Mouse (Mus musculus) liver, adult 2 months (tissue): ENCODE results near the gene Rpf2.

Source experiments
- CTCF ChIP-seq: fragments of 200-500 bp; IDR thresholded peaks from 2 replicates; pipeline ENCODE4 v1.5.1; 2011; ENCODE audit warnings: low read depth, low read length, control low read depth
- POLR2A ChIP-seq: fragments of 200-500 bp; IDR thresholded peaks from 2 replicates; pipeline ENCODE4 v1.6.1; 2011; ENCODE audit warnings: low read length, control low read depth; ENCODE audit not compliant: insufficient read depth; ENCODE audit errors: extremely low read depth

DNA sequence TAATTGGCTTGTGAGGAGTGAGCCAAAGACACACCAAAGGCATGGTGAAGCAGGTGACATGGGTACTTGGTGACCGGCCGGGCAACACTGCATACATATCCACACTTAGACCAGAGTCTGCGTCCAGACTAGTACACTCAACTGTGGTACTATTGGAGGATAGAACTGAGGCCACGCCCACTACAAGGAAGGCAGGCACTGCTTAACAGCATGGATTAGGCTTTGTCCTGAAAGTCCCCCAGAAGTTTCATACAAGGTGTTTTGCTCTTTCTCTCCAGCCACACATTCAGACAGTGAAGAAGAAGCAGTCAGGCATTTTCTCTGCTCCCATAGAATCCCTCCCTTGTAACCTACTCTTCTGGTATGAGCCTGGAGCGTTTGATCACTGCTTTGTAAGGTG, 9.9 kb upstream of the Rpf2 start:
- no peak for TF ChIP-seq CTCF
- no peak for TF ChIP-seq POLR2A
